ENCODE assay signal across 10 mouse cellular contexts in the genomic region with DNA sequence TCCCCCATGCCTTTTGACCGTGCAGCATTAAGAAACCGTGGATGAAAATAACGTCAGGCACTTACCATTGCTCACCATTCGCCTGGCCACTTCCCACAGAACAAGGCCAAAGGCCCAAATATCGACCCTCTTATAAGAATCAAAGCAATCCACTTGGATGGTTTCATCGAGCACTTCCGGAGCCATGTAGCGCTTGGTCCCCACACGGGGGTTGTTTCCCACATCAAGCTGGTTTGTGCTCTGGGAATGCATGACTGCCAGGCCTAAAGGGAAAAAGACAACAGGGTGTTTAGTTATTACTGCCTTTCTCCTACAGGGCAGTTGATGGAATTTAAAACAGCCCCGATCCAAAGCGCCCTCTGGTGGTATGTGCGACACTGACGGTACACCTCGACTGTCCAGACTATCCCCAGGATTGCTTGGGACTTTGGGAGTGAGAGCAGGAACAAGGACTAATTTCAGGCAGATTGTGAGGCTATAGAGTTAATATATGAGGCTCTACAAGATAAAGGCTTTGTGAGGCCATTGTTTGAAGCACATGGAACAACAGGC. TPM values are rescaled to one million over a fixed set of nuclear protein-coding genes. Genes with fewer than 3 reads are reported as not detected.
DNase-seq lines count a peak whose midpoint lies in the region; ATAC-seq and TF ChIP-seq lines count a peak whose summit lies in the region.
"Had no signal": no experiment of that assay in that cellular context is flagged by ENCODE, and none has a peak within 500 bp of the region (broad histone marks: within the 10 kb centered on the region; RNA-seq: fewer than 3 reads in every experiment).

No protein-coding gene starts in this region.

- peaks cover 77% of the 10 kb centered on the region for H3K36me3 ChIP-seq in heart, embryonic 12.5 days
- no peaks in the 10 kb centered on the region for H3K36me3 ChIP-seq in spleen, adult 2 months (ENCODE audit: control insufficient read depth, insufficient read depth, low read length)
- H3K36me3 ChIP-seq in forebrain, embryonic 11.5 days (ENCODE audit: control insufficient read depth, insufficient read depth, low read length), result peaks cover 7% of the 10 kb centered on the region; the same call in 1 of the 2 replicates

- no peak for ATAC-seq in heart, embryonic 12.5 days (ENCODE audit: insufficient number of reproducible peaks, low FRiP score)
- ATAC-seq in forebrain, embryonic 11.5 days (replicated peaks; ENCODE audit: low FRiP score), result no peak

- H3K27ac ChIP-seq in heart, embryonic 12.5 days (ENCODE audit: poor library complexity, severe bottlenecking), result no peak overlapping the region
- H3K27ac ChIP-seq in spleen, adult 2 months (ENCODE audit: insufficient read depth, low read length), result no peak overlapping the region
- H3K27ac ChIP-seq in forebrain, embryonic 11.5 days (ENCODE audit: low read depth, low read length), result no peak overlapping the region
- H3K27ac ChIP-seq: heart, embryonic 15.5 days; macrophage had no signal

- H3K9ac ChIP-seq in heart, embryonic 12.5 days, result no peak overlapping the region
- no peak overlapping the region for H3K9ac ChIP-seq in forebrain, embryonic 11.5 days (ENCODE audit: low read length)
- H3K9ac ChIP-seq: heart, embryonic 15.5 days had no signal

- peak; percentile 25; the same call in 1 of the 2 replicates for TF ChIP-seq CTCF in spleen, adult 2 months (IDR thresholded peaks at IDR 0.05; ENCODE audit: extremely low read depth, insufficient read depth, insufficient read length, insufficient replicate concordance)

- H3K4me2 ChIP-seq in heart, embryonic 12.5 days, result no peak overlapping the region
- no peak overlapping the region for H3K4me2 ChIP-seq in forebrain, embryonic 11.5 days (ENCODE audit: low read depth, low read length, severe bottlenecking)
- H3K4me2 ChIP-seq: heart, embryonic 15.5 days had no signal

- WGBS in heart, embryonic 12.5 days, result 82% methylated on average over 14 of the region's 14 CpGs
- WGBS in spleen, adult 2 months, result 92% methylated on average over 14 of the region's 14 CpGs
- 82% methylated on average over 14 of the region's 14 CpGs for WGBS in forebrain, embryonic 11.5 days

- no peak overlapping the region for H3K4me3 ChIP-seq in heart, embryonic 12.5 days
- no peak overlapping the region for H3K4me3 ChIP-seq in spleen, adult 2 months (ENCODE audit: extremely low read depth, insufficient read depth, insufficient read length)
- H3K4me3 ChIP-seq in forebrain, embryonic 11.5 days (ENCODE audit: low read depth, low read length), result no peak overlapping the region
- H3K4me3 ChIP-seq: heart, embryonic 15.5 days had no signal

- no peak for TF ChIP-seq POLR2A in spleen, adult 2 months (IDR thresholded peaks at IDR 0.05; ENCODE audit: low read depth, low read length)

- DNase-seq in heart, adult 11 months, result peak; percentile 66
- peak in 1 of 2 experiments; percentile 8 for DNase-seq in spleen, adult 2 months (ENCODE audit: low read depth in 1 of 2, low spot score in 2 of 2)
- no peak for DNase-seq in spleen, postnatal 36 days (ENCODE audit: low spot score in 2 of 2)
- DNase-seq in cerebellum, adult 11 months, result peak; percentile 41
- peak; percentile 52 to 55 for DNase-seq in layer of hippocampus, postnatal 14 days (ENCODE audit: low spot score in 2 of 2)
- DNase-seq in right cerebral cortex, postnatal 25 days, result peak; percentile 51
- DNase-seq in forebrain, embryonic 11.5 days (ENCODE audit: low spot score), result no peak

- H3K4me1 ChIP-seq in heart, embryonic 12.5 days (replicated peaks), result no peaks in the 10 kb centered on the region; the same call in 1 of the 2 replicates
- no peaks in the 10 kb centered on the region for H3K4me1 ChIP-seq in spleen, adult 2 months (ENCODE audit: control insufficient read depth, insufficient read depth, insufficient read length)
- H3K4me1 ChIP-seq in forebrain, embryonic 11.5 days (replicated peaks; ENCODE audit: control insufficient read depth, insufficient read depth, low read length), result no peaks in the 10 kb centered on the region

- H3K9me3 ChIP-seq in heart, embryonic 12.5 days (replicated peaks), result no peaks in the 10 kb centered on the region; the same call in 1 of the 2 replicates
- no peaks in the 10 kb centered on the region for H3K9me3 ChIP-seq in forebrain, embryonic 11.5 days (ENCODE audit: control insufficient read depth, low read length)
- H3K9me3 ChIP-seq: heart, embryonic 15.5 days had no signal

- H3K27me3 ChIP-seq in heart, embryonic 12.5 days (replicated peaks), result no peaks in the 10 kb centered on the region
- no peaks in the 10 kb centered on the region for H3K27me3 ChIP-seq in spleen, adult 2 months (ENCODE audit: control insufficient read depth, insufficient read depth, low read length)
- no peaks in the 10 kb centered on the region for H3K27me3 ChIP-seq in forebrain, embryonic 11.5 days (ENCODE audit: control insufficient read depth, insufficient read depth, low read length)
- H3K27me3 ChIP-seq: heart, embryonic 15.5 days had no signal

RNA-seq across cellular contexts. Expression of gene Gm17409, which starts 11.0 kb away (rescaled TPM):
- polyA plus RNA-seq in heart, embryonic 12.5 days (2016; fragmentation: Nextera tagmentation; extraction: Ambion mirVana), result not detected in 2 replicates
- polyA plus RNA-seq in spleen, adult 2 months (2012; rRNA removed), result not detected in 2 replicates
- not detected for total RNA-seq in layer of hippocampus, postnatal 14 days (2021)
- not detected in 2 replicates for polyA plus RNA-seq in forebrain, embryonic 11.5 days (2014; fragmentation: Nextera tagmentation; extraction: Ambion mirVana)
- polyA plus RNA-seq: heart, embryonic 15.5 days; macrophage had no signal

Comparison
In these comparisons a context has a peak if more than half of its experiments do, and no peak if none do; other contexts are left out.
1. DNase-seq: peak in heart, adult 11 months (single experiment), cerebellum, adult 11 months (single experiment), layer of hippocampus, postnatal 14 days (2 of 2) and right cerebral cortex, postnatal 25 days (single experiment); none in spleen, postnatal 36 days (0 of 2) and forebrain, embryonic 11.5 days (single experiment).